Mouse (Mus musculus): Measurements from ENCODE around the gene Pikfyve. TPM values are rescaled to one million over a fixed set of nuclear protein-coding genes. Genes with fewer than 3 reads are reported as not detected.

Pikfyve gene
- polyA plus RNA-seq (2012; rRNA removed) = 4.9 and 5.2 TPM in 2 replicates

DNA sequence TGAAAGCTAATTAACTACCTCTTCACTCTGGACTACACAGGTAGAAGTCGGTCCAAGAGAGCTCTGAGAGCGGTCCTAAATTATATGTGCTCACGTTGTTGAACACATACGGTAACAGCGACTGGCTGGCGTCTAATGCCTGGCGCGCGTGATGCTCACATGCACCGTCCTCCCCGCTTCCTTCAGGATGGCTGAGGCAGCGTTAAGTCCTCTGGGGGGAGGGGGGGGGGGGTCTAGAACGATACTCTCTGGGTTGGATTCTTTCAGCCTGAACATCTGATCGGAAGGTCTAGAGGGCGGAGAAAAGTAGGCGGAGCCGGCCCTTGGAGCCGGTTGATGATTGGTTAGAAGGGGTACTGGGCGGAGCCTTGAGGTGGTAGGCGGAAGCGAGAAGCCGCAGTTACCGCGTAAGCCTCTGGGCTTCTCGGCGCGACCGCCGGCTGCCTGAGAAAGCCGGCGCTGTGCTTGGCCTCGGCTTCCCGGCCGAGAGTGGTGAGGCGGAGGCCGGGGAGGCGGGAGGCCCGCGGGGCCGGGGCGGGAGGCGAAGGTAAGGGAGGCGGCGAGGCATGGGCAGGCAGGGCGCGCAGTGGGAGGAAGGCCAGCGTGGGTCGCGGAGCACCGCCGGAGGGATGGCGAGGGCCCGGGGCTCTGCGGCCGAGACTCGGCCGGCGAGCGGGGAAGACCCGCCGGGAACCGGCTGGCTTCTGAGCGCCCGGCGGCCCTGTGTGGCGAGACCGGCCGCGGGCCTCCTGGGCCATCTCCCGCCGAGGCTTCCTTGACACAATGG lies at the start of gene Pikfyve, which contains the start of gene Idh1:
TSS of gene Pikfyve (plus strand) at position 397 of the 787 bp plus-strand sequence.
TSS of gene Idh1 (minus strand) at position 214 of the 787 bp plus-strand sequence.
- no peaks in the 10 kb centered on the region for H3K36me3 ChIP-seq (ENCODE audit: control insufficient read depth, insufficient read depth, low read length)
- TF ChIP-seq POLR2A (IDR thresholded peaks at IDR 0.05; ENCODE audit: control insufficient read depth, low read depth, low read length) (peak; percentile 89), CTCF (IDR thresholded peaks at IDR 0.05; ENCODE audit: control insufficient read depth, insufficient read depth, insufficient replicate concordance, low read depth, low read length) (no peak)

DNA sequence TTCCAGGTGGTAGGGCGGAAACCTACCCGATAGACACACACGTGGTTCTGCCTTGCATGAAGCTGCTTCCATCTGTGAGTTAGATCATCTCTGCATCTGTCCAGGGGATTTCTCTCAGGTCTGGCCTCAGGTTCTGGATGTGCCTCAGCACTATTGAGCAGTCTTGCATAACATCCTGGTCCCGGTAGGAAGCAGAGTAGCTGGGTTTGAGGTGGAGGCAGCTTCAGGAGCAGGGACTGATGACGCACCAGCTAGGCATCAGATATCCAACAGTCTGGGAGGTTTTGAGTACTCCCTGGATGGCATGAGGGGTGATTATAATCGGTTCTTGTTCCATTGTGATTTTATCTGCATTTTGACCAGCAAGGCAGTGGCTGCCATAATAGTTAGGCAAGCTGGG lies 48.9 kb upstream of the Pikfyve start:
- Histone ChIP-seq H3K4me1 (ENCODE audit: control insufficient read depth, insufficient read depth, low read length) (no peaks in the 10 kb centered on the region), H3K27me3 (ENCODE audit: control insufficient read depth, insufficient read depth, low read length) (no peaks in the 10 kb centered on the region), H3K27ac (ENCODE audit: control insufficient read depth, insufficient read depth, low read depth, low read length) (no peak overlapping the region), H3K36me3 (ENCODE audit: control insufficient read depth, insufficient read depth, low read length) (no peaks in the 10 kb centered on the region), H3K4me3 (ENCODE audit: control insufficient read depth, low read depth, low read length) (no peak overlapping the region)
- TF ChIP-seq POLR2A (IDR thresholded peaks at IDR 0.05; ENCODE audit: control insufficient read depth, low read depth, low read length) (no peak), CTCF (IDR thresholded peaks at IDR 0.05; ENCODE audit: control insufficient read depth, insufficient read depth, insufficient replicate concordance, low read depth, low read length) (no peak)

More for the DNA sequence above, at the start of gene Pikfyve, which contains the start of gene Idh1:
- H3K4me3 ChIP-seq (ENCODE audit: control insufficient read depth, low read depth, low read length) = peak within 1 kb of the TSS; percentile 86
- peaks cover 6% of the 10 kb centered on the region; the same call in 1 of the 2 replicates for H3K4me1 ChIP-seq (ENCODE audit: control insufficient read depth, insufficient read depth, low read length)
- no peaks in the 10 kb centered on the region for H3K27me3 ChIP-seq (ENCODE audit: control insufficient read depth, insufficient read depth, low read length)
- H3K27ac ChIP-seq (ENCODE audit: control insufficient read depth, insufficient read depth, low read depth, low read length) = peak within 1 kb of the TSS; percentile 71

DNA sequence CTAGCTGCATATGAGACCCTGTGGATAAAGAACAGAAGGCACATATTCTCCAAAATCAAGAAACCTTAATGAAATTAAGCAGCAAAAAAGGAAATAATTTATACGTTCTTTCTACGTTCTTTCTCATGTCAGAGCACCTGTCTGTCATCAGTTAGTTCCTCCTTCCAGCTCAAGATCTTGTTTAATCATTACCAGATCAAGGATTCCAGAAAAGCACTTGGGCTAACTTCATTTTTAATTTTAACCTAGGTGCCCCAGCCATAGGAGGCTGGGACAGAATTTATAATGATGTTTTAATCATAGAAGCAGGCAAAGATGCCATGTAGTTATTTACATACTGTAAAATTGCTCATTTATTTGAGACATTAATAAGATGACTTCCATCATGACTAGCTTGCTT lies 41.7 kb upstream of the Pikfyve start:
- Histone ChIP-seq H3K36me3 (ENCODE audit: control insufficient read depth, insufficient read depth, low read length) (no peaks in the 10 kb centered on the region), H3K27ac (ENCODE audit: control insufficient read depth, insufficient read depth, low read depth, low read length) (no peak overlapping the region), H3K4me1 (ENCODE audit: control insufficient read depth, insufficient read depth, low read length) (no peaks in the 10 kb centered on the region), H3K27me3 (ENCODE audit: control insufficient read depth, insufficient read depth, low read length) (no peaks in the 10 kb centered on the region), H3K4me3 (ENCODE audit: control insufficient read depth, low read depth, low read length) (no peak overlapping the region)
- TF ChIP-seq CTCF (IDR thresholded peaks at IDR 0.05; ENCODE audit: control insufficient read depth, insufficient read depth, insufficient replicate concordance, low read depth, low read length) = no peak
- no peak for TF ChIP-seq POLR2A (IDR thresholded peaks at IDR 0.05; ENCODE audit: control insufficient read depth, low read depth, low read length)

DNA sequence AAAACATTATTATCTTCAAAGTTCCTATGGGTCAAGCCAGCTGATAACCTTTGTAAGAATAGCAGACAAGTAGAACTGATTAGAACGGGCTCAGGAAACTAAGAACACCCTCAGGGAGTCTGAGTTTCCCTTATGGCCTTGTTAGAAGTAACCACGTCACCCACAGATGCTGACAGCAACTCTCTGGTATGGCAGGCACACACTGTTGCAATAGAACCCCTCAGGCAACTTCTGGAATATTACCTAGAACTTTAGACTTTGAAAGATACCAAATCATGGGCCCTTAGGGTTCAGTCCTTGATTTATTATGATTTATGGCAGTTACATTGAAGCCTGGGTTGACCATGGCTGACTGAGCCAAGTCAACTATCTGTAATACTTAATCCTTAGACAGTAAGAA lies 39.9 kb upstream of the Pikfyve start:
- no peaks in the 10 kb centered on the region for H3K36me3 ChIP-seq (ENCODE audit: control insufficient read depth, insufficient read depth, low read length)
- TF ChIP-seq CTCF (IDR thresholded peaks at IDR 0.05; ENCODE audit: control insufficient read depth, insufficient read depth, insufficient replicate concordance, low read depth, low read length) (no peak), POLR2A (IDR thresholded peaks at IDR 0.05; ENCODE audit: control insufficient read depth, low read depth, low read length) (no peak)
- no peak overlapping the region for H3K4me3 ChIP-seq (ENCODE audit: control insufficient read depth, low read depth, low read length)
- no peaks in the 10 kb centered on the region for H3K4me1 ChIP-seq (ENCODE audit: control insufficient read depth, insufficient read depth, low read length)
- H3K27ac ChIP-seq (ENCODE audit: control insufficient read depth, insufficient read depth, low read depth, low read length) = no peak overlapping the region
- H3K27me3 ChIP-seq (ENCODE audit: control insufficient read depth, insufficient read depth, low read length) = no peaks in the 10 kb centered on the region

DNA sequence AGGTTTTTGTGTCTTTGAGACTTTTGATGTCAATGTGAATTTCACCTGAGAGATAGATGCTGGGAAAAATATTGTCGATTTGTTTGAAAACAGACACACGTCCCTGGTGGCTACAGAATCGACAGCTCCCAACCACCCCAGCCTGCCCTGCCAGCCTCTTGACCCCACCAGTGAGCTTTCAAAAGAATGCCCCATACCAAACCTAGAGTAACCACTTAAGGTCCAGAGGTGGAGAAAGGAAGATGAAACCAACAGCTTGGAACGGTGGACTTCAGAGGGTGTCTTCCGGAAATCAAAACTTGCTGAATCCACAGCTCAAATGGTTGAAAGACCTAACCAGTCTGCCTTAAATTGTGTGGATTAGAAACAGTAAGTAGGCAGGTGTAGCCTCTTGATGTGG lies 39.2 kb upstream of the Pikfyve start:
- no peak overlapping the region for H3K4me3 ChIP-seq (ENCODE audit: control insufficient read depth, low read depth, low read length)
- TF ChIP-seq POLR2A (IDR thresholded peaks at IDR 0.05; ENCODE audit: control insufficient read depth, low read depth, low read length) = no peak
- TF ChIP-seq CTCF (IDR thresholded peaks at IDR 0.05; ENCODE audit: control insufficient read depth, insufficient read depth, insufficient replicate concordance, low read depth, low read length) = no peak
- H3K27ac ChIP-seq (ENCODE audit: control insufficient read depth, insufficient read depth, low read depth, low read length) = no peak overlapping the region
- no peaks in the 10 kb centered on the region for H3K27me3 ChIP-seq (ENCODE audit: control insufficient read depth, insufficient read depth, low read length)
- no peaks in the 10 kb centered on the region for H3K36me3 ChIP-seq (ENCODE audit: control insufficient read depth, insufficient read depth, low read length)
- H3K4me1 ChIP-seq (ENCODE audit: control insufficient read depth, insufficient read depth, low read length) = no peaks in the 10 kb centered on the region

DNA sequence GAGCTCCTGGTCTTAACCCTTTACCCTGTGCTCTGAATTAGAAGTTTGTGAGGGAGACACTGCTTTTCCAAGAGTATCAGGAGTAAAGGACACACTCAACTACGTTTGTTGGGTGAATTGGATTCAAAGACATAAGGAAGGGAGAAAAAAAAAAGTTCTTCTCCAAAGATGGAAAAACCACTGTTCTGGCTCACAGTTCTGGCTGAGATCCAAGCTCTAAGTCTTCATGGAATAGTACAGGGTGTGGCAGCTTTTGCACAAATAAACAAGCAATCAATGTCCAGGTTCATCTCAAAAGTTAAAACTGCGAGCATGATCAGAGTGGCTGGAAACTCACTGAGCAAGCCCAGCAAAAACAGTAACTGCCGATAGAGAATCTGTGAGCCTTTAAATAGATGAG lies 38.5 kb upstream of the Pikfyve start:
- no peak for TF ChIP-seq CTCF (IDR thresholded peaks at IDR 0.05; ENCODE audit: control insufficient read depth, insufficient read depth, insufficient replicate concordance, low read depth, low read length)
- Histone ChIP-seq H3K36me3 (ENCODE audit: control insufficient read depth, insufficient read depth, low read length) (no peaks in the 10 kb centered on the region), H3K4me1 (ENCODE audit: control insufficient read depth, insufficient read depth, low read length) (no peaks in the 10 kb centered on the region)

DNA sequence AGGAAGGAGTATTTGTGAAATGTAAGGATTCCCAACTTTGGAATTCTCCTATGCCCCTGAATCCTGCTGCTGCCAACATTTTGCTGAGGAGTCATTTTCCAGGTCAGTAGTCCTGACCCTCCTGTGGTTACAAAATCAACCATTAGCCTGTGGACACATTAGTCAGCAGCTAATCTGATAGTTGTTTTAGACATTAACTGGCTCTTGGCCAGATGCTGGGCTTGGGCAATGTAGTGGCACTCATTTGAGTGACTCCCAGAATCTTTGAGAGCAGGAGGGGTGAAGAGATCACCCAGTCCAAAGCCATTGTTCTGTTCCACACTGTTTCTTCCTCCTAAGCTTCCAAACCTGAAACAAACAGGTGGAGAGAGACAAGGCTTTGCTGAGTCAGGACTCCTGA lies 31.7 kb upstream of the Pikfyve start:
- TF ChIP-seq POLR2A (IDR thresholded peaks at IDR 0.05; ENCODE audit: control insufficient read depth, low read depth, low read length) = no peak
- no peak for TF ChIP-seq CTCF (IDR thresholded peaks at IDR 0.05; ENCODE audit: control insufficient read depth, insufficient read depth, insufficient replicate concordance, low read depth, low read length)
- no peak overlapping the region for H3K27ac ChIP-seq (ENCODE audit: control insufficient read depth, insufficient read depth, low read depth, low read length)
- H3K36me3 ChIP-seq (ENCODE audit: control insufficient read depth, insufficient read depth, low read length) = no peaks in the 10 kb centered on the region
- no peaks in the 10 kb centered on the region for H3K4me1 ChIP-seq (ENCODE audit: control insufficient read depth, insufficient read depth, low read length)
- no peak overlapping the region for H3K4me3 ChIP-seq (ENCODE audit: control insufficient read depth, low read depth, low read length)
- no peaks in the 10 kb centered on the region for H3K27me3 ChIP-seq (ENCODE audit: control insufficient read depth, insufficient read depth, low read length)

More for the DNA sequence above, 38.5 kb upstream of the Pikfyve start:
- Histone ChIP-seq H3K4me3 (ENCODE audit: control insufficient read depth, low read depth, low read length) (no peak overlapping the region), H3K27ac (ENCODE audit: control insufficient read depth, insufficient read depth, low read depth, low read length) (no peak overlapping the region), H3K27me3 (ENCODE audit: control insufficient read depth, insufficient read depth, low read length) (no peaks in the 10 kb centered on the region)
